Mouse (Mus musculus) cortical plate, adult 2 months (tissue): ENCODE results near the gene Bcap29. TPM values are rescaled to one million over a fixed set of nuclear protein-coding genes. Genes with fewer than 3 reads are reported as not detected.

Experiments used
- H3K27ac ChIP-seq: fragments of 200-500 bp; 2 replicates; pipeline ENCODE4 v1.5.1; 2012; ENCODE audit warnings: low read length, control low read depth, inconsistent platforms; ENCODE audit not compliant: insufficient read depth
- H3K4me1 ChIP-seq: fragments of 200-500 bp; 2 replicates; pipeline ENCODE4 v1.6.1; 2011; ENCODE audit warnings: low read length; ENCODE audit not compliant: control insufficient read depth, insufficient read depth
- H3K4me3 ChIP-seq: fragments of 200-500 bp; 2 replicates; pipeline ENCODE4 v1.5.1; 2011; ENCODE audit warnings: mild to moderate bottlenecking, low read length, control low read depth; ENCODE audit not compliant: insufficient read depth
- CTCF ChIP-seq: fragments of 200-500 bp; IDR thresholded peaks from 2 replicates; pipeline ENCODE4 v1.5.1; 2011; ENCODE audit warnings: mild to moderate bottlenecking, control low read depth, low read length; ENCODE audit not compliant: insufficient read depth; ENCODE audit errors: extremely low read depth
- POLR2A ChIP-seq: fragments of 200-500 bp; IDR thresholded peaks from 2 replicates; pipeline ENCODE4 v1.6.1; 2011; ENCODE audit warnings: mild to moderate bottlenecking, low read length, control low read depth; ENCODE audit not compliant: insufficient read depth; ENCODE audit errors: extremely low read depth
- polyA plus RNA-seq: library from polyadenylated mRNA; depleted of rRNA; stranded (reverse); fragments of >200 nt; gene quantifications from 2 replicates; pipeline ENCODE4 v1.2.3, GENCODE M21; 2012; rRNA removed

Gene Bcap29
- polyA plus RNA-seq, 1 experiment: 43.3 TPM

GRCm38 (mm10) chr12:31551252-31551651 is 83.2 kb downstream of the Bcap29 start:
- no peak overlapping the region for H3K4me3 ChIP-seq
- H3K4me1 ChIP-seq: no peaks in the 10 kb centered on the region
- TF ChIP-seq CTCF: no peak
- no peak for TF ChIP-seq POLR2A
- H3K27ac ChIP-seq: no peak overlapping the region

- no peak overlapping the region for H3K4me3 ChIP-seq
- no peaks in the 10 kb centered on the region for H3K4me1 ChIP-seq
- TF ChIP-seq POLR2A (no peak), CTCF (no peak)
- H3K27ac ChIP-seq: no peak overlapping the region
These were observed 88.4 kb downstream of the Bcap29 start for GRCm38 (mm10) chr12:31546061-31546460.

- TF ChIP-seq CTCF (no peak), POLR2A (no peak)
- no peaks in the 10 kb centered on the region for H3K4me1 ChIP-seq
- no peak overlapping the region for H3K4me3 ChIP-seq
- H3K27ac ChIP-seq: no peak overlapping the region
These were observed 89.2 kb downstream of the Bcap29 start for GRCm38 (mm10) chr12:31545219-31545618.

GRCm38 (mm10) chr12:31541541-31541940 is 92.9 kb downstream of the Bcap29 start:
- no peak overlapping the region for H3K4me3 ChIP-seq
- no peak overlapping the region for H3K27ac ChIP-seq
- TF ChIP-seq CTCF: no peak
- no peak for TF ChIP-seq POLR2A
- H3K4me1 ChIP-seq: no peaks in the 10 kb centered on the region

Other genes with a start within 250 kb of the Bcap29 start
- gene Slc26a3, start 243.8 kb downstream of the Bcap29 start, polyA plus RNA-seq: 0.06 and 0.09 TPM in 2 replicates
- gene Cbll1, start 135.0 kb downstream of the Bcap29 start, polyA plus RNA-seq: 10.0 and 10.7 TPM in 2 replicates
- 3.5 and 4.5 TPM in 2 replicates for gene Slc26a4, start 74.7 kb downstream of the Bcap29 start, polyA plus RNA-seq
- 6.6 and 7.4 TPM in 2 replicates for gene Dus4l, start 20.2 kb upstream of the Bcap29 start, polyA plus RNA-seq
- gene Cog5, start 20.2 kb upstream of the Bcap29 start, polyA plus RNA-seq: 30.1 and 30.6 TPM in 2 replicates
- 26.5 and 33.1 TPM in 2 replicates for gene Gpr22, start 79.3 kb upstream of the Bcap29 start, polyA plus RNA-seq